Mouse (Mus musculus): Measurements from ENCODE around the gene Ppp1r1b.

The Ppp1r1b gene

DNA sequence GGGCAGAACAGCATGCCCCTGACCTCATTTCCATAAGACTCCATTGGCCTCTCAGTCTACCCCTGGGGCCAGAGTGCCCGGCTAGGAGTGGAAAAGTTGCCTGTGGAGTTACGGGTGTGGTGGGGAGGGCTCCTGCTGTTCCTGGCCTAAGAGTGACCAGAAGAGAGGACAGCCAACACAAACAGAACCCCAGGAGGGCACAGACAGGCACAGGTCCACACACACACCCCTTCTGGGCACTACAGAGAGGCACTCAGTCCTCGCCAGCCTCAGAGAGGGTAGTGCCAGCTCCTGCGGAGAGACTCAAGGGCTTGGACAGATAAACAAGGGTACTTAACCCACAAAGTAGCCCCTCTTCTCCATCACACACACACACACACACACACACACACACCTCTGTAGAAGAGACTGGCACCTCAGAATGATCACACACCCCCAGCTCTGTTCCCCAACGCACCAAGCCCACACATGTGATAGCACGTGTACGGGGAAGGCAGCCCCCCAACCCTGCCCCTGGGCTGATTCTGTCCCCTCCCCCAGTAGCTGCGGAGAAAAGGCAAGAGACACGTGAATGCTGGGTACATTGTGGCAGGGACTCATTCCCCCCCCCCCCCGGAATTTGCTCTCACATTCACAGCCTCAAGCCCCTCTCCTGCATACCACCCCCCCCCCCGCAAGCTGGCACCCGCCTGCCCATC, 670 bp upstream of the Ppp1r1b start:
- DNase-seq (ENCODE audit: low spot score in 2 of 2), result no peak

DNA sequence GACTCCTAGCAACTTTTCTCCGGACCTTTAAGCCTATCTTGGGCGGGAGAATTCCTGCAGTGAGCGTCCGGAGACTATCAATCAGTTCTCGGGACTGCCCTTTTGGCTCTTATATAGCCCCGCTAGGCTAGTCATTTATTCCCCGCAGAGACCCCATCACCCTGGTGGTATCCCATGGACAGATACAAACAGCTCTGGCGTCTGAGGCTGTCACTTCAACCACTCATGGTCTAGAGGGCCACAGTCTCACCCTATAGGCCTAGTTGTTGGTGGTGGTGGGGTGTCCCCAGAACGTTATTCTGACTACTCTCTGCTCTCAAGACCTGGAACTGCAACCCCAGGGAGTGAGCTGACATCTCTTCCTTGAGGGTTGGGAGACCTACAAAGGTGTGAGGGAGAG, 1.1 kb downstream of the Ppp1r1b start:
- DNase-seq (ENCODE audit: low spot score in 2 of 2), result no peak

DNA sequence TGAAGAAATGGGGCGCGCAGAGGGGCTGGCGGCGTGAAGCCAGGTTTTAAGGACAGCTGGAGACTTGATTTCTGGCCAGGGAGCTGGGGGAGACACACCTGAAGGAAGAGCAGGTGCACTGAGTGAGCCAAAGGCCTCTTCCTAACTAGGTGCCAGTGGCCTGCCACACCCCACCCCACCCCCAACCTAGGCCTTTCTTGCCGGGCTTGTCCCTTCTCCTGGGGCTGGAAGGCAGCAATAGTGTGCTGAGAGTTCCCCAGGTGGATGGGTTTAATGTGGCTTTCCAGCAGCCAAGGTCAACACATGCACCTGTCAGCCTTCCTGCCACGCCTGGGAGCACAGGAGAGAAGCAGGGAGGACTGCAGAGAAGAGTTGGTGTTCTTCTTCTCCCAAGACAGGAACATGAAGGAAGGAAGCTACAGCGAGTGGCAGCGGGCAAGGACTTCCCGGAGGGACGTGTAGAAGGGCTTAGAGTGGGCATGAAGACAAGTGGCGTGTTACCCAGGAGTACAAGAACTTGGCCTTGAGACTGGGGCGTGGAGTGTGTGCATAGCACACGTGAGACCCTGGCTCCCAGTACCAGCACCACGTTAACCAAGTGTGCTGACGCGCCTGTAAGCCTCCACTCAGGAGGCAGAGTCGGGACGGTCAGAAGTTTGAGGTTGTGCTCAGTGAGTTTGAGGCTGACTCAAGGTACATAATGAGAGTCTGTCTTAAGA, 4.2 kb downstream of the Ppp1r1b start:
- no peak for DNase-seq (ENCODE audit: low spot score in 2 of 2)

DNA sequence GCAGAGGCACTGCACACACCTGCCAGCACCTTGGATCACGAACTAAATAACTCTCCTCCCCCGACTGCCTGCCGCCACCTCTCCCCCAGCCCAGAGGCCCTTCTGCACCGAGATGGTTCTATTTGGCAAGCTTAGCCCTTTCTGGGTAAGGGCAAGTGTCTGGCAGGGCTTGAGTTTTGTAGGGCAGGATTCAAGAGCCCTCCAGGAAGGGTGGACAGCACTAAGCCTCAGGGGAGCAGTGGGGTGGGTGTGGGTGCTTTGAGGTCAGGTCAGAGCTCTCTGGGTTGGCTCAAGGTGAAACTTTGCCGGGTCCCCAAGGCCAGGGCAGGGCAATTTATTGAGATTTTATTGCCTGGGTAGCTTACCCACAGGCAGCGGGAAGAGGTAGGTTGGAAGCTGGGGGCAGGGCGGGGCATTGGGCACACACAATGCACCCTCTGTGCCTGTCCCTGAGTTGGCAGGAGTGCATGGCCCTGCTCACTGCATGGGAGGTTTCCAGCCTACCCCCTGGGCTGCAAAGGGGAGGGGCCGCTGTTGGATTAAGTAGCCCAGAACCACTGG, 5.5 kb downstream of the Ppp1r1b start:
- no peak for DNase-seq (ENCODE audit: low spot score in 2 of 2)

DNA sequence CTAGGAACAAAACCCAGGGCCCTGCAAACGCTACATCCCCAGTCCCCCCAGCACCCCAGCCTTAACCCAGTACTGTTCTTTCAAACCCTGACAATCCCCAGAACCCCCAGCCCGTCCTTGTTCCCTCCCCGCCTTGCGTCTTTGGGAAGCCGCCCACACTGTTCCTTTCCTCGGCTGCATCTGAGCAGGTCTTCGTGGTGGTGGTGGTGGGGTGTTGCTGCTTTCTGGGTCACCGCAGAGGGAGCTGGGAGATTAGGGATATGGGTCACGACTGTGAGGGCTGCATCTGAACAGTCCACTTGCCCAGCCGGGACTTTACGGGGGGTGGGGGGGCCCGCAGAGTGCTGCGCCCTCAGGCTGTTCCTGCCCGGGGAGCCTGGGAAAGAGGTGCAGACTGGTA, 6.2 kb downstream of the Ppp1r1b start:
- no peak for DNase-seq (ENCODE audit: low spot score in 2 of 2)

DNA sequence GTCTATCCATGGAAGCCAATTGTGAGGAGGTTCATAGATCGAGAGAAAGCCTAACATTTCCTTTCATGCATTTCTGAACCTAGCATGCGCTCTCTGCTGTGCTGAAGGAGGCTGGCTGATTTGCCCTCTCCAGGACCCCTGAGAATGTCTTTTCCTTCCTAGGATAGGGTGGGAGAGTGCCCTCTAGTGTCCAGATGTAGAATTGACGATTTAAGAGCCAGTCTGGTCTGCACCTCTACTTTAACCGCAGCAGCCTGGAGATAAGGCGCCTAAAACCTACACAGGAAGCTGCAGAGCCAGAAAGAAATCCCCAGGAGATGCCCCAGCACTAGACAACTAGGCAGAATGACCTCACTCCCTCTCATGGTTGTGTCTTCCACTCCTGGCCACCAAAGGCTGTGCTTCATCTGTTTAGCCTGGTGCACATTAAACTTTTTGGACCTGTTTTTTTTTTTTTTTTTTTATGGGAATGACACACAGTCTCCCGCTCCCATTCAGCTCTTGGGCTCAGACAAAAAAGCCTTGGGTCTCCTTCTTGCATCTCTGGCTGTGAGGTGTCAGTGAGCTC, 7.6 kb downstream of the Ppp1r1b start:
- DNase-seq (ENCODE audit: low spot score in 2 of 2), result no peak

DNA sequence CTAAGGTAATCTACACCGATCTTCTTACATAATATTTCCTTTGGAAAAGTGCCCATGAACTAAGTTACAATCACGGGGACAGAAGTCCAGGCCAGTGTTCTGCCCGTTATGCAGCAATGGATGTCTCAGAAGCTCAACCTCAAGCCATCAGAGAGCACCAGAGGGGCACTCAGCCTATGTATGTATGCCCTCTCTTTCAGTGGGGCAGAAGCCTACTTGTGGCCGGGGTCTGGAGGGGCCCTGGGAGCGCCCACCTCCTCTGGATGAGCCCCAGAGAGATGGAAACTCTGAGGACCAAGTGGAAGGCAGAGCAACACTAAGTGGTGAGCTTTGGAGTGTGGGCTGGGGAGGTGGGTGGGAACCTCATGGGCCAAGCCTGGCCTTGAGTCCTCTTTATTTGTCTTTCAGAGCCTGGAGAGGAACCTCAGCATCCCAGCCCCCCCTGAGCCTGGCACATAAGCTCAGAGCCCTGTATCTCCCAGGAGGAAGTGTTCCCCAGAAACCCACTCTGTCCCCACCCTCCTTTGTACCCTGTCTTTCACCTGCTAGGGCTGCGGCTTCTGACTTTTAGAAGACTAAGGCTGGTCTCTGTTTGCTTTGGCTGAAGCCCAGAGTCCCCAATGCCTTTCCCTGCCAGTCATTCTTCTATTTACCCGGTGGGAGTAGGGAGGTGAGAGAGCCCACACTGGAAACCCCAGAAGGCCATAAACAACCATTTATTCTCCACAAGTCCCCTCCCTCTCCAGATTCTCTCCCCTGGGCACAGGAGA, 8.6 kb downstream of the Ppp1r1b start:
- no peak for DNase-seq (ENCODE audit: low spot score in 2 of 2)

DNA sequence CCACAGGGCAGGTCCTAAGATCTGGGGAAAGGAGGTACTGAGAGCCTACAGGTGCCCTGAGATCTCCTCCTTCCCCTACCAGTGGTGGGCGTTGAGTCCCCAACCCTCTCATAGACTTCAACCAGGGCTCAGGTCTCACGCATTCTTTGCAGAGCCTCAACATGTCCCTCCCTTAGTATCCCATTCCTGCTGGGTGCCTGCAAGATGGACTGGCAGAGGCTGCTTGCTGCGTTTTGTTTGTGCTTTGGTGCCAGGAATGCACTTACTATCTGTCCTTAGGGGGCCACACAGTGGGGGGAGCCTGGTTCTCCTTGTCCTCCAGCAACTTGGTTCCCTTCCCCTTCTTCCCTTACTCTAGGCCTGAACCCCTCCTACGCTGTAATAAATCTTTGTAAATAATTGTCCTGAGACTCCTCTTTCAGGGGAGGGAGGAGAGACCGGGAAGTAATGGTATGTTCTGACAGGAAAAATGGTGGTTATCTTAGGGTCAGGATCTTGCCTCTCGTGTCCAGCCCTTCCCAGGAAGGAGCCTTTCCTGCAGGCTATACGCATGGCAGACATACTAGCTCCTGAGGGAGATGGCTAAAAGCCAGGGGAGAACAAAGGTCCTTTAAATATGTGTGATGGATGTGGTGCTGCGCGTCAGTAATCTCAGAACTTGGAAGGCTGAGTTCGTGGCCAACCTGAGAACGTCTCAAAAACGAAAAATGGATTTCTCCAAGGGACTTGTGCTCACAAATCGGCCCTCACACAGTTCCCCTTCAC, 9.4 kb downstream of the Ppp1r1b start:
- DNase-seq (ENCODE audit: low spot score in 2 of 2), result no peak

DNA sequence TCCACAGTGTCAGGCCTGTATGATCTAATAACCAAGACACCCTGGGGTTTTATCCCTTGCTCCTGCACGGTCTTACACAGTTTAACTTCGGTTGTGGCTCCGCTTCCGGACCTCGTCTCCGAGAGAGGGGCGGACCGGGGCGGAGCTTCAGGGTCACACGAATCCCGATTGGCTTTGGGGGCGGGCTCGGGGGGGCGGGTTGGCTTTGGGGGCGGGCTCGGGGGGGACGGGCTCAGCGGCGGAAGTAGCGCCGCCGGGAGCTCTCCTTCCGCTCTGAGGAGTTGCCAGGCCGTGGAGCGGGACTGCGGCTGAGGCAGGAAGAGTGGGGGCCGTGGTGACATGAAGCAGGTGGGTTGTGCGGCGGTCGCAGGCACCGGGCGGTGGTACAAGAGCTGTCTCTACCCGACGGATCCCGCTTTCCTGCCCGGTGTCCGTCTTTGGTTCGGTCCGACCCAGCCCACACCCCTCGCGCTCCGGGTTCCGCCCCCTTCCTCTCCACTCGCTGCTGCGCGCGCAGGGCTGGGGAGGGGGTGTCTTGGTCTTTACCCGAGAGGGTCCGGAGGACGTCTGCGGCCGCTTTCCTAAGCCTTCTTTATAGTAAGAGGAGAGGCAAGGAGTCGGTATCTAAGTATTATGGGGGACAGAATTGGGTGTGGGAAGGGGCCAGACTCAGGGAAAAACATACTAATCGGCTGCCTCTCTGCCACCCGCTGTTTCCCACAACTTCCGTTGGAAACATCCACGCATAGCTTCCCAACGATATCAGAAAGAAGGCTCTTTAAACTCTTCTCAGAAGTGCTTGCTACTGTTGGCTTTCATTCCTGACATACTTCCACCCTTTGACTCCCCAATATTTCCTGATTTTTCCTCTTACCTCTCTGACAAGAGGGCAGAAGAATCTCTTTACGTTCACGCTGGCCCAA, 10.2 kb downstream of the Ppp1r1b start, which contains the start of gene Stard3:
Gene Stard3, plus strand, starts transcription at position 208 of the 923 bp plus-strand sequence.
- peak; percentile 76 to 85 for DNase-seq (ENCODE audit: low spot score in 2 of 2)

DNA sequence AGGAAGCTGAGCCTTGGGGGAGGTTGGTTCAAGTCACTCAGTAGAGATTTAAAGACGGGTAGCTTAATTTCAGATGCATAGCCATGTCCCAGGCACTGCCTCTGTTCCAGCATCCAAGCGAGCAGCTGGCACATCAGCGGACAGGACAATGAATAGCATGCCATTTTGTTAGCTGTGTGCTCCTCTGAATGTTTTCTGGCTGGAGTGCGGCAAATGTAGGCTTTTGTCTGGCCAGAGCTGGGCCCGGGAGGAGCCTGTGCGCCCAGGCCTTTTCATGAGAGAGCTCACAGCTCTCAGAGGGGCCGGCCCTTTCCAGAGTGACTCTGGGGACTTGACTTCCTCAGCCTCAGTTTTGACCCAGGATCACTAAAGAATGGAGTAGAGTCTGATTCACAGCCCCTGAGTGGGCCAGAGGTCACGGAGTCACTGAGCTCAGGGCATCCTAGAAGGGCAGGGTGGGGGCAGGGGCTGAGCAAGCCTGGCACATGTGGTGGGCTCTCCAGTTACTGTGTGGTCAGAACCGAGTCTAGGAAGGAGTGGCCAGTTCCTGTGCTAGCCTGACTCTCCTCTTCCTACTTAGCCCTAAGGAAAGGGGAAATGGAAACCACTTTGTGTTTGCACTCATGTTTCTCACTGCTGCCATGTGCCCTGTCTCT, 12.8 kb downstream of the Ppp1r1b start:
- no peak for DNase-seq (ENCODE audit: low spot score in 2 of 2)

DNA sequence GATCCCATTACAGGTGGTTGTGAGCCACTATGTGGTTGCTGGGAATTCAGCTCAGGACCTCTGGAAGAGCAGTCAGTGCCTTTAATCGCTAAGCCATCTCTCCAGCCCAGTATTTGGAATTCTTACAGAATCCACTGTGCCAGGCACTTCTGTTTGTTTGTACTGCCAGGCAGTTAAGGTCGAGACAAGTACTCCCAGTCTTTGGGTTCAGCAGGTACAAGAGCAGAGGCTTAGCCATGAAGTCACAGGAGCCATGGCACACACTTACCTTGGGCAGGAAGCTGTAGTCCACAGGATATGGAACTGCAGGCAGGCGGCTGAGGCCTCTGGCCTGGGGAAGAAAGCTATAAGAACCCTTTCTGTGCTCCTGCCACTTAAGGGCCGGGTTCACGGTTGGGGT, 15.6 kb downstream of the Ppp1r1b start:
- DNase-seq (ENCODE audit: low spot score in 2 of 2), result no peak

DNA sequence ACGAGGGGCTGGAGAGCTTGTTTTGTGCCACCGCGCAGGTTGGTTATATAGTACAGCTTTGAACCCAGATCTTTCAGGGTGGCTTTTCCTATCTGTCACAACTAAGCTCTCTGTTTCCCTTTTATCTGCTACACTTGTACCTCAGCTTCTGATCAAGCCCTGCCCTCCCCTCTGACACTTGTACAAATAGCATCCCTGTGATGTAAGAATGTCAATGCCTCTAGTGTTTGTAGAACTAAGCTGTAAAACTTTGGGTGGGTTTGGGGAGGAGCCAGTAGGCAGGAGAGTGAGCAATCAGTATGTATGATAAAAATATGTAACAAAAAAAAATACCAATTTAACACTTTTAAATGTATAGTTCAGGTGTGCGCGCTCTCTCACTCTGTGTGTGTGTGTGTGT, 16.2 kb downstream of the Ppp1r1b start:
- no peak for DNase-seq (ENCODE audit: low spot score in 2 of 2)

DNA sequence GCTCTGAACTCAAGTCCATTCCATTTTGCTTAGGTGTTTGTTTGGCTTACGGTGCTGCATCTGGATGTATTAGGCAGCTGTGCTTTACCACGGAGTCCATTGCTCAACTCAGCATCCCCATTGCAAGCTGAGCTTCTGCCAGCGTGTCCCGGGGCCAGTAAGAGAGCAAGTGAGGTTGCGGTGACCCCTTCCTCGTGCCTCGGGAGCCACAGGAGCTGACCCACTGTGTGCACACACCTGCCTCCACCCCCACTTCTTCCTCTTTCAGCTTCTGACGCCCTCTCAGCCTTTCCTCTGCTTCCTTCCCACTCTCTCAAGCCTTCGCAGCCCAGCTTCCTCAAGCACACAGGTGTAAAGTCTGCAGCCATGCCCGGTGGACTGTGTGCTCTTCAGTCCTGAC, 18.1 kb downstream of the Ppp1r1b start:
- no peak for DNase-seq (ENCODE audit: low spot score in 2 of 2)

DNA sequence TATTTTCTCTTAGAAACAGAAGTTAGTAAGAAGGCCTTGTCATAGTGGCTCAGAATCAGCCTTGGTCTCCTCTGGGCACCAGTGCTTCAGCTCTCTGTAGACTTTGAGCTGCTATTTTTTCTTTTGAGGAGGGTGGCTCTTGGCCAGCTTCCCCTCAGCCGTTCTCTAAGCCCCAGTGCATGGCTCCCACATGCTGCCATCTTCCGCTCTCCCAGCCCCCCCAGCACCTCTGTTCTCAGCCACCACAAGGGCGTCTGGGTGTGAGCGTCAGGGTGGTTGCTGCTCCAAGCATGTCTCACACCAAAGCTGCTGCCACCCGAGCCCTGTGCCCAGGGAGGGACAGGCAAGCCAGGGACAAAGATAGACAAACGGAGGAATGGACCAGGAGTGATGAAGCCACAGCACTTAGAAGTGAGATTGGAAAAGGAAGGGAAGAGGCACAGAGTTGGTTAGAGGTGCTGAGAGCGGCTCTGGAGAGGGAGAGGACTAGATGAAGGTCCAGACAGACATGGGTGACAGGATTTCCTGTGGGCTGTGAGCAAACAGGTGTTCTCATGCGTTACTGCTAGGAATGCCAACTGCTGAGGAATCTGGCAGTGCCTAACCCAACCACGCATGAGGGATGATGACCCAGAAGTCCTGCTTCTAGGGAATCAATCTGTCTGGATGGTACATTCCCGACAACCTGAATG, 19.1 kb downstream of the Ppp1r1b start:
- no peak for DNase-seq (ENCODE audit: low spot score in 2 of 2)

DNA sequence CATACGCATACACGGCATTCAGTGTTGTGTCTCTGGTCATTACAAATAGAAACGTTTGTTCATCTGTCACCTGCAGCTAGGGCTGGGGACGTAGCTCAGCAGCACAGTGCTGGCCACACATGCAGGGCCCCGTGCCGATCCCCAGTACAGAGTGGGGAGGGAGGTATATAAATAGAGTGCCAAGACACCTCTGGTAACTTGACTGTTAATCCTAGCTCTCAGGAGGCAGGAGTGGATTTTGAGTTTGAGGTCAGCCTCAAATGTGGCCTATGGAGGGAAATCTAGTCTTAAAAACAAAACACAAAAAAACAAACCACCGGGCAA, 19.6 kb downstream of the Ppp1r1b start:
- no peak for DNase-seq (ENCODE audit: low spot score in 2 of 2)

DNA sequence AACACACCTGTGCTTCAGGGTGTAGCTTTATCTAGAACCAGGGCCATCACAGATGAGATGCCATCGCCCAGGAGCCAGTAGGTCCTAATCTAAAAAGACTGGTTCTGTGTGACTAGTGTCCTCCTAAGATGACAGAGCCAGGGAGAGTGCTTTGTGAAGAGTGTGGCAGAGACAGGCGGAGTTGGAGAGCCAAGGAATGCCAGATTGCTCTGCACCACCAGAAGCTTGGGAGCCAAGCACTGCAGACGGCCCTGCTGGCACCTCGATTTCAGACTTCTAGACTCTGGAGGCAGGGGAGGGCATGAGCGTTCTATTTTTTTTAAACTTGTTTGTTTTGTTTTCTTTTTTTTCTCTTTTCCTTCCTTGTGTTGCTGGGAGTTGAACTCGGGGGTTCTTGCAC, 21.1 kb downstream of the Ppp1r1b start:
- DNase-seq (ENCODE audit: low spot score in 2 of 2), result no peak

DNA sequence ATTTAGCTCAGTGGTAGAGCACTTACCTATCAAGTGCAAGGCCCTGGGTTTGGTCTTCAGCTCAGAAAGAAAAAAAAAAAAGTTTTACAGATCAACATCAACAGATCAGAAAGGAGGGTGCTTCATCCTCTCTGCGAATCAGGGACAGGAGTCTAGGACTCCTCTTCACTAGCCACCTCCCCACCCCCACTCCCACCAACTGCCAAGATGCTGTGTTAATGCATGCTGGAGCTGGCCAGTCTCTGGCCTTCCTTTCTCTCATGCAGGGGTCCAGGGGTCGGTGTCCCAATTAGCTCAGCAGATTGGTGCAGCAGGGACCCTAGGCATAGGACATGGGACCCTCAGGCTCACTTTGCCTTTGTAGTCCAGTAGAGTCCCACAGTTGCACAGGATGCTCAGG, 22.4 kb downstream of the Ppp1r1b start:
- no peak for DNase-seq (ENCODE audit: low spot score in 2 of 2)

DNA sequence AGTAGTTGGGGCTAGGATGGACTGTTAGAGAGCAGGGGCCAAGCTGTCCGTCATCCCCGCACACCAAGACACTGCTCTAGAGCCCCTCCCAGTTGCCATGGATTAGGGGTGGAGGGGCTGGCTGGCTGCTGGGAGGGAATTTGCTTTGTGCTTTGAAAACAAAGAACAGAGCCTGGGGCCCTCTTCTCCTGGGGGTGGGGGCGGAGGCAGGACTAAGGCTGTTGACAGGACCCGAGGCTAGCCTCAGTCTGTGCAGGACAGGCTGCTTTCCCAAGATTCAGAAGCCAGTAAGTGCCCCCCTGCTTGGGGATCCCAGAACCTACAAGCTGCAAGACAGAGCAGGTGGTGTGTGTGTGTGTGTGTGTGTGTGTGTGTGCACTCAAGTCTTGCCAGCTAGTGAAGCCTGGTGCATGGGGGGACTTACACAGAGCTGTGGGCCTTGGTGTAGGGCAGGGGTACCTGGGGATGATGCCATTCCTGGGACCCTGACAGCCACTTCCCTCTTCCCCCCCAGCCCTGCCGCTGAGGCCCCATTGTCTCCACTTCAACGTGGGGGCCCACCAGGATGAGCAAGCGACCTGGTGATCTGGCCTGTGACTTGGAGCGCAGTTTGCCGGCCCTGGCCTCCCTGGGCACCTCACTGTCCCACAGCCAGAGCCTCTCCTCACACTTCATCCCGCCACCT, 23.5 kb downstream of the Ppp1r1b start:
- no peak for DNase-seq (ENCODE audit: low spot score in 2 of 2)

DNA sequence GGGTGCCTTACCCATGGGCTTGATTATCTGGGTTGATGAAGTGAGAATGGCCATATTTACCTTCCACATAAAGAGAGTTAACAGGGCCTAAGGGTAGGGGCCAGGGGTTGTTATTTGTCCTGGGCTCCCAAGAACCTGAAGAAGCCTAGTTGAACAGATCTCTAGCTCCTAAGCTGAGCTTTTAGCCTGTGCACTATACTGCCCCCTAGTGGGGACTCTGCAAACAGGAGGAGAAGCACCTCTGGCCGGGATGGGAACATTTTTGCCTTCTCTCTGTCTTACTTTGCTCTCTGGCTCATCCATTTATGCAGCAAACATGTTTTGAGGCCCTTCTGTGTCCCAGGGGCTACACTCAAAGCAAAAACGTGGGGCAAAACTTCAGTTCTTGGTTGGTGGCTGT, 24.2 kb downstream of the Ppp1r1b start:
- DNase-seq (ENCODE audit: low spot score in 2 of 2), result no peak
